Mouse (Mus musculus) erythroblast, embryonic 14.5 days (primary cell): ENCODE results near the gene Ube2l6. TPM values are rescaled to one million over a fixed set of nuclear protein-coding genes. Genes with fewer than 3 reads are reported as not detected.

Experiments
- H3K27me3 ChIP-seq: 2 replicates; pipeline ENCODE4 v1.6.1; 2012; ENCODE audit warnings: inconsistent platforms; ENCODE audit not compliant: control insufficient read depth
- H3K36me3 ChIP-seq: 2 replicates; pipeline ENCODE4 v1.6.1; 2012; ENCODE audit warnings: mild to moderate bottlenecking, inconsistent platforms; ENCODE audit not compliant: control insufficient read depth
- H3K4me1 ChIP-seq: 2 replicates; pipeline ENCODE4 v1.6.1; 2012; ENCODE audit warnings: inconsistent platforms; ENCODE audit not compliant: control insufficient read depth
- H3K4me3 ChIP-seq: replicated peaks from 2 replicates; pipeline ENCODE3; 2012; ENCODE audit warnings: moderate library complexity, mild to moderate bottlenecking, inconsistent platforms
- H3K9me3 ChIP-seq: 2 replicates; pipeline ENCODE4 v1.6.1; 2012; ENCODE audit warnings: low read length, inconsistent platforms, mixed read lengths; ENCODE audit not compliant: control insufficient read depth
- GATA1 ChIP-seq: IDR thresholded peaks from 2 replicates; pipeline ENCODE4 v1.6.1; 2012; ENCODE audit warnings: low read length, inconsistent platforms, mixed read lengths
- TAL1 ChIP-seq: IDR thresholded peaks from 3 replicates; pipeline ENCODE4 v1.6.1; 2012; ENCODE audit warnings: low read length, inconsistent platforms, mixed read lengths
- polyA plus RNA-seq: library from polyadenylated mRNA; stranded (reverse); fragments of >175 nt; gene quantifications from 2 replicates; pipeline ENCODE4 v1.2.3, GENCODE M21; 2012

The Ube2l6 gene
- polyA plus RNA-seq, 1 experiment, result 9.9 TPM

GRCm38 (mm10) chr2:84855732-84856131 is 57.1 kb downstream of the Ube2l6 start:
- peaks cover 76% of the 10 kb centered on the region for H3K4me1 ChIP-seq
- TF ChIP-seq GATA1 (no peak), TAL1 (no peak)
- no peak overlapping the region for H3K4me3 ChIP-seq
- no peaks in the 10 kb centered on the region; the same call in 1 of the 2 replicates for H3K27me3 ChIP-seq
- H3K9me3 ChIP-seq, result no peaks in the 10 kb centered on the region
- H3K36me3 ChIP-seq, result peaks cover 100% of the 10 kb centered on the region

- no peak overlapping the region for H3K4me3 ChIP-seq
- H3K9me3 ChIP-seq, result no peaks in the 10 kb centered on the region
- no peak for TF ChIP-seq GATA1
- no peak for TF ChIP-seq TAL1
- peaks cover 67% of the 10 kb centered on the region for H3K4me1 ChIP-seq
- no peaks in the 10 kb centered on the region; the same call in 1 of the 2 replicates for H3K27me3 ChIP-seq
- H3K36me3 ChIP-seq, result peaks cover 100% of the 10 kb centered on the region
These were observed 59.9 kb downstream of the Ube2l6 start for GRCm38 (mm10) chr2:84858551-84858950.

Other genes with a start within 250 kb of the Ube2l6 start
- 0.23 and 0.29 TPM in 2 replicates for gene Ctnnd1, start 148.1 kb upstream of the Ube2l6 start, polyA plus RNA-seq
- gene Btbd18, start 139.7 kb upstream of the Ube2l6 start, polyA plus RNA-seq, result not detected in 2 replicates
- 19.5 and 22.6 TPM in 2 replicates for gene Selenoh, start 128.1 kb upstream of the Ube2l6 start, polyA plus RNA-seq
- gene Gm28635, start 120.8 kb upstream of the Ube2l6 start, polyA plus RNA-seq, result not detected in 2 replicates
- gene Med19, start 120.4 kb upstream of the Ube2l6 start, polyA plus RNA-seq, result 3.0 and 3.1 TPM in 2 replicates
- 0.56 and 0.83 TPM in 2 replicates for gene Tmx2, start 119.7 kb upstream of the Ube2l6 start, polyA plus RNA-seq
- gene Zdhhc5, start 83.6 kb upstream of the Ube2l6 start, polyA plus RNA-seq, result 5.5 and 5.9 TPM in 2 replicates
- gene Clp1, start 71.5 kb upstream of the Ube2l6 start, polyA plus RNA-seq, result 0.18 and 0.22 TPM in 2 replicates
- gene Ypel4, start 64.8 kb upstream of the Ube2l6 start, polyA plus RNA-seq, result 145 and 156 TPM in 2 replicates
- 0.10 and 0.76 TPM in 2 replicates for gene Gm19426, start 55.2 kb upstream of the Ube2l6 start, polyA plus RNA-seq
- not detected in 2 replicates for gene Serping1, start 23.4 kb upstream of the Ube2l6 start, polyA plus RNA-seq
- gene Smtnl1, start 23.8 kb downstream of the Ube2l6 start, polyA plus RNA-seq, result 0.08 and 0.09 TPM in 2 replicates
- 0.90 and 0.99 TPM in 2 replicates for gene Timm10, start 28.2 kb downstream of the Ube2l6 start, polyA plus RNA-seq
- gene Slc43a1, start 40.0 kb downstream of the Ube2l6 start, polyA plus RNA-seq, result 20.3 and 29.2 TPM in 2 replicates
- gene Rtn4rl2, start 87.9 kb downstream of the Ube2l6 start, polyA plus RNA-seq, result not detected in 2 replicates
- gene Slc43a3, start 137.8 kb downstream of the Ube2l6 start, polyA plus RNA-seq, result 7.1 and 8.4 TPM in 2 replicates
- gene Prg2, start 181.6 kb downstream of the Ube2l6 start, polyA plus RNA-seq, result 0.11 TPM in 1 of 2 replicates, not detected in the other
- 0.04 TPM in 1 of 2 replicates, not detected in the other for gene Prg3, start 189.4 kb downstream of the Ube2l6 start, polyA plus RNA-seq
- 10.0 and 10.9 TPM in 2 replicates for gene Ssrp1, start 238.4 kb downstream of the Ube2l6 start, polyA plus RNA-seq
- gene P2rx3, start 238.6 kb downstream of the Ube2l6 start, polyA plus RNA-seq, result not detected in 2 replicates
- 0.11 and 0.17 TPM in 2 replicates for gene Tnks1bp1, start 249.2 kb downstream of the Ube2l6 start, polyA plus RNA-seq